Mouse (Mus musculus) heart, embryonic 12.5 days (tissue): ENCODE data around the gene Pigr. TPM values are rescaled to one million over a fixed set of nuclear protein-coding genes. Genes with fewer than 3 reads are reported as not detected.

Experiments
- ATAC-seq: fragments of 200-750 bp; cut with Nextera tagmentation; 2 replicates; pipeline ENCODE4 v1.8.0; 2017; ENCODE audit warnings: moderate TSS enrichment, moderate library complexity; ENCODE audit not compliant: insufficient number of reproducible peaks, low FRiP score
- H3K27ac ChIP-seq: fragments of 300-500 bp; sonication (generic); 2 replicates; pipeline ENCODE4 v1.5.1; 2016; ENCODE audit warnings: mild to moderate bottlenecking, moderate library complexity; ENCODE audit not compliant: poor library complexity, severe bottlenecking
- H3K27me3 ChIP-seq: fragments of 300-500 bp; sonication (generic); replicated peaks from 2 replicates; pipeline ENCODE4 v1.6.1; 2016; ENCODE audit warnings: mild to moderate bottlenecking, moderate library complexity
- H3K36me3 ChIP-seq: fragments of 300-500 bp; sonication (generic); 2 replicates; pipeline ENCODE4 v1.6.1; 2016; ENCODE audit warnings: mild to moderate bottlenecking, moderate library complexity
- H3K4me1 ChIP-seq: fragments of 300-500 bp; sonication (generic); replicated peaks from 2 replicates; pipeline ENCODE4 v1.6.1; 2016; ENCODE audit warnings: mild to moderate bottlenecking
- H3K4me2 ChIP-seq: fragments of 300-500 bp; sonication (generic); 2 replicates; pipeline ENCODE4 v1.6.1; 2016; ENCODE audit warnings: mild to moderate bottlenecking, moderate library complexity
- H3K4me3 ChIP-seq: fragments of 300-500 bp; sonication (generic); 2 replicates; pipeline ENCODE4 v1.5.1; 2016; ENCODE audit warnings: mild to moderate bottlenecking
- H3K9ac ChIP-seq: fragments of 300-500 bp; sonication (generic); 2 replicates; pipeline ENCODE4 v1.6.1; 2016; ENCODE audit warnings: mild to moderate bottlenecking, moderate library complexity
- H3K9me3 ChIP-seq: fragments of 300-500 bp; sonication (generic); replicated peaks from 2 replicates; pipeline ENCODE4 v1.6.1; 2016; ENCODE audit warnings: mild to moderate bottlenecking, moderate library complexity
- WGBS: fragments of 180-500 bp; shearing (Covaris S2); methylation state at CpG from one replicate; pipeline ENCODE4 v1.1.7; 2016; 5-methylcytosine and 5-hydroxymethylcytosine counted together
- polyA plus RNA-seq: library from polyadenylated mRNA; unstranded; fragments of >200 nt; fragmentation: Nextera tagmentation; extraction: Ambion mirVana; gene quantifications from 2 replicates; pipeline ENCODE4 v1.2.1, GENCODE M21; 2016

Pigr gene
- polyA plus RNA-seq, 1 experiment from 2014 or later, result not detected

DNA sequence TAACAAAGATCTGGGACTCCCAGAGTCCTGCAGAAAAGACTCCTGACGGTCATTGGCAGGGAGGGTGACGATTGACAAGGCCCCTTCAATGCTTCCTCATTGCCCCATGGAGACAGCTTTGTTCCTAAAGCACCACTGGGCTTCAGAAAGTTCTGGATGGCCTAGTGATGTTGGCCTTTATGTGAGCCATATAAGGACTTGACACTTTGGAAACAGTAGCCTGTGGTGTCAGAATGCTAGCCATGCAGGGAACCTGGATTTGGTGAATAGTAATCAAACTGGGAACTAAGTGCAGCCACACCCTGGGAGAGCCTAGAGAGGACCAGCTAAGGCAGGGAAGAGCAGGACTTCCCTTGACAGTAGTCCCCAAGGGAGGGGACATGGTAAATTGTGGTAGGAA is 25.0 kb upstream of the Pigr start:
- no peak overlapping the region for H3K9ac ChIP-seq
- H3K4me3 ChIP-seq, result no peak overlapping the region
- ATAC-seq, result no peak
- peaks cover 29% of the 10 kb centered on the region for H3K4me1 ChIP-seq
- H3K4me2 ChIP-seq, result no peak overlapping the region
- no peaks in the 10 kb centered on the region for H3K36me3 ChIP-seq
- WGBS, result 69% methylated on average over 2 of the region's 2 CpGs
- 0 out of 2 replicates have a peak, but pooled peaks cover 11% of the 10 kb centered on the region for H3K27me3 ChIP-seq
- H3K9me3 ChIP-seq, result no peaks in the 10 kb centered on the region
- H3K27ac ChIP-seq, result no peak overlapping the region

DNA sequence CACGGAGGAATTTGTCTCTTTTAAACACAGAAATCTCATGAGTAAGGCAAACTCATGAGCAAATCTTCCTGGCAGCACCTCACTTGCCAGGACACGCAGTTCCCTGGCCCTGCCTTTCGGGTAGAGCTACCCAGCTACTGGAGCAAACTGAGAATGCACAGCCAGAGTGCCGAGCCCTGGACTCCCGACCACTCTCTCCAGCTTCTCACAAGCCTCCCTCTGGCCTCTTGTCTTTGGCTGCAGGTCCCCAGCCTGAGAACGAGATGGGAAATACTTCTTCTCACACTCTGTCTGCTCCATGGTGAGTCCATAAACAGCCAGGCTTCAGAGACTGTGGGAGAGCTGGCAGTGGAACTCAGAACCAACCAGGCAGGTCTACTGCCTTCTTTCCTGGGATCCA is 23.5 kb upstream of the Pigr start:
- ATAC-seq, result no peak
- 0 out of 2 replicates have a peak, but pooled peaks cover 11% of the 10 kb centered on the region for H3K27me3 ChIP-seq
- H3K27ac ChIP-seq, result no peak overlapping the region; the same call in 1 of the 2 replicates
- no peak overlapping the region for H3K9ac ChIP-seq
- WGBS, result 43% methylated on average over 6 of the region's 6 CpGs
- peaks cover 29% of the 10 kb centered on the region for H3K4me1 ChIP-seq
- H3K9me3 ChIP-seq, result no peaks in the 10 kb centered on the region
- H3K36me3 ChIP-seq, result no peaks in the 10 kb centered on the region
- H3K4me2 ChIP-seq, result no peak overlapping the region
- H3K4me3 ChIP-seq, result no peak overlapping the region

DNA sequence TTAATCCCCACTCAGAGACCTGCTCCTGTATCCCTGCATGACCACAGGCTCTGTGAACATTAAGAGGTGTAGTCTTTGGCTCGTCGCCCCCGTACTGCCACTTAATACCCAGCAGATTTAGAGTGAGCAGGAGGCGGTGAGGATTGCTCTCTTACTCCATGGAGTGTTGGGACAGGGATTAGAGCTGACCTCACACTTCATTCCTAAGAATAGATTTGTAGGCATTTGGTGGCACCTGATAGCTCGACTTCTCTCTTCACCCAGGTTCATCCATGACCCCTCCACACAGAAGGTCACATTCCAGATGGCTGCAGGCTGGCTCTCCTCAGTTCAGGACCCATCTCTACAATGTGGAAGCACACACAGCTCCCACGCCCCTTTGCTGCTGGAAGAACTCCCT is 22.2 kb upstream of the Pigr start:
- WGBS, result 39% methylated on average over 6 of the region's 6 CpGs
- Histone ChIP-seq H3K4me3 (no peak overlapping the region), H3K4me2 (peak overlapping the region; percentile 24; the same call in 1 of the 2 replicates), H3K27me3 (0 out of 2 replicates have a peak, but pooled peaks cover 11% of the 10 kb centered on the region), H3K9me3 (no peaks in the 10 kb centered on the region), H3K4me1 (peaks cover 29% of the 10 kb centered on the region), H3K36me3 (no peaks in the 10 kb centered on the region), H3K9ac (no peak overlapping the region; the same call in 1 of the 2 replicates), H3K27ac (peak overlapping the region; percentile 60; the same call in 1 of the 2 replicates)
- peak; percentile 33; the same call in 1 of the 2 replicates for ATAC-seq

DNA sequence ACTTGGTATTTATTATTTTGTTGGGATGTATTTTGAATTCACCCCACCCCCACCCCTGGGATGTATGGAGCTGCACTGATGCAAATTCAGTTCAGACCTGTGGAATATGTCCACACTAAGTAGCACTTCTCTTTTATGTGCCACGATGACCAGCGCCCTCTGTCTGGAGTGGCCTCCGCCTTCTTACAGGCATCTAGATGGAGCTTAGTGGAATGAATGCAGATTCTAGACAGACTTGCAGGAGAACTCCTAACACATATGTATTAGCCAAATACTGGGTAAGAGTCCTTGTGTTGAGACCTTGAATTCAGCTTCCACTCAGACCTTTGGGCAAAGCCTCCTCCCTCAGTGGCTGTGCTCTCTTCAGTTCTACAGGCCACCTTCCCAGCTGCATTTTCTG is 15.6 kb upstream of the Pigr start:
- Histone ChIP-seq H3K27ac (no peak overlapping the region), H3K36me3 (no peaks in the 10 kb centered on the region), H3K4me3 (no peak overlapping the region), H3K9ac (no peak overlapping the region), H3K27me3 (peaks cover 10% of the 10 kb centered on the region; the same call in 1 of the 2 replicates), H3K9me3 (no peaks in the 10 kb centered on the region), H3K4me2 (no peak overlapping the region), H3K4me1 (no peaks in the 10 kb centered on the region)
- ATAC-seq, result no peak
- WGBS, result 79% methylated on average over 3 of the region's 3 CpGs

- ATAC-seq, result no peak
- Histone ChIP-seq H3K4me1 (no peaks in the 10 kb centered on the region), H3K4me3 (no peak overlapping the region), H3K27me3 (peaks cover 10% of the 10 kb centered on the region; the same call in 1 of the 2 replicates), H3K27ac (no peak overlapping the region), H3K4me2 (no peak overlapping the region), H3K9ac (no peak overlapping the region), H3K9me3 (no peaks in the 10 kb centered on the region), H3K36me3 (no peaks in the 10 kb centered on the region)
- WGBS, result 68% methylated on average over 17 of the region's 17 CpGs
Measured at GRCm38 (mm10) chr1:130811316-130811715, 15.2 kb upstream of the Pigr start.

- no peak overlapping the region for H3K4me3 ChIP-seq
- H3K27ac ChIP-seq, result no peak overlapping the region
- H3K4me1 ChIP-seq, result no peaks in the 10 kb centered on the region
- H3K9me3 ChIP-seq, result no peaks in the 10 kb centered on the region
- WGBS, result 57% methylated on average over 1 of the region's 1 CpGs
- no peaks in the 10 kb centered on the region for H3K36me3 ChIP-seq
- peaks cover 11% of the 10 kb centered on the region; the same call in 1 of the 2 replicates for H3K27me3 ChIP-seq
- no peak for ATAC-seq
- H3K9ac ChIP-seq, result no peak overlapping the region
- H3K4me2 ChIP-seq, result no peak overlapping the region
Measured at GRCm38 (mm10) chr1:130819737-130820136, 6.7 kb upstream of the Pigr start.

DNA sequence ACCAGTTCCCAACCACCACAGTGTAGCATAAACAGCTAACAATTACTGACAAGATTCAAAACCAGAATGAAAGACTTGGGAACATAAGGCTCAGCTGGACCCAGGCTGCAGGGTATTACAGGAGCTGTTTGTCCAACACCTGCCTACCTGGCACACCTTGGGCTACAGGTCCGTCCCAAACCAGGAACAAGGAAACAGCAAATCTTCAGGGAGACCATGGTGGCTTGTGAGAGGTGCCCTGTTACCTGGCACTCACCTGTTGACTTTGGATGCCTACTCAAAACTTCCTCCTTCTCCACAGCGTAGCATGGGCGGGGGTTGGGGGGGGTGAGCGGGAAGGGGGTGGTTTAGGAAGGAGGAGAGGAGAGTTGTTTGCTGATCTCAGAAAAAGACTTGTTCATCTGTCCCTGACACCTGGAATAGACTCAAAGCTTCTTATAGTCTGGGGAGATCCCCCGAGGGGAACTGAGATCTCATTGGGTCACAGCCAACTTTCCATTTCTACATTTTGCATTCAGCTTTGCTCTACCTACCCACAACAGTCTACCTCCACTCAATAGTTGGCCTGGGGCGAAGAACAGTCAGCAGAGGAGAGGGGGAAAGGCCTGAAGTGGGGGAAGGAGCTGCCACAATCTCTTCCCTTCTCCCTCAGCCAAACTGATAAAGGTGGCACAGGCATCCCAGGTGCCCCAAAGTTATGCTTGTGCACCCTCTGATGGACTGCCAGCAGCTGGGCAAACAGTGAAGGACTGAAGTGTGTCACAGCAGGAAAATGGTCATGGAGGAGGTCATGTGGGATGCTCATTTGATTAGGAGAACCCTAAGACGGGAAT is 6.0 kb upstream of the Pigr start:
- H3K9me3 ChIP-seq, result no peaks in the 10 kb centered on the region
- H3K4me2 ChIP-seq, result no peak overlapping the region
- H3K4me3 ChIP-seq, result no peak overlapping the region
- H3K27me3 ChIP-seq, result peaks cover 18% of the 10 kb centered on the region
- H3K9ac ChIP-seq, result no peak overlapping the region
- H3K36me3 ChIP-seq, result no peaks in the 10 kb centered on the region
- WGBS, result 85% methylated on average over 7 of the region's 7 CpGs
- H3K4me1 ChIP-seq, result no peaks in the 10 kb centered on the region
- no peak for ATAC-seq
- H3K27ac ChIP-seq, result no peak overlapping the region

DNA sequence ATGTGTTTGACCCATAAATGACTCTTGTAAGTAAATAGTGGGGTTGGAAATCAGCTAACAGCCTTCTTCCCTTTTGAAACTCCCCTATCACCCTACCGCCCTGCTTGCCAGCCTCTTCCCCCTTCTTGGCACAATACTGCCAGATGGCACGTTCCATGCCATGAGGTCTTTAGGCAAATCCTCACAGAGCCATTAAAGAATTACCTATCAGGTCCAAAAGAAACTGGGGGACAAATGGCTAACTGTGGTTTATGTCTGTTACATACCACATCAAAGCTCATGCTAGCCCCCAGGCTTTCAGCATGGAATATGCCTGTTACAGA is 5.4 kb upstream of the Pigr start:
- Histone ChIP-seq H3K27ac (no peak overlapping the region), H3K4me3 (no peak overlapping the region), H3K36me3 (no peaks in the 10 kb centered on the region), H3K9me3 (no peaks in the 10 kb centered on the region), H3K9ac (no peak overlapping the region), H3K4me2 (no peak overlapping the region), H3K4me1 (no peaks in the 10 kb centered on the region), H3K27me3 (peaks cover 18% of the 10 kb centered on the region)
- 95% methylated on average over 2 of the region's 2 CpGs for WGBS
- ATAC-seq, result no peak

GRCm38 (mm10) chr1:130821911-130822625 is 4.4 kb upstream of the Pigr start:
- H3K27me3 ChIP-seq, result peaks cover 18% of the 10 kb centered on the region
- H3K9ac ChIP-seq, result no peak overlapping the region
- H3K4me2 ChIP-seq, result no peak overlapping the region
- no peak for ATAC-seq
- 71% methylated on average over 9 of the region's 9 CpGs for WGBS
- H3K36me3 ChIP-seq, result no peaks in the 10 kb centered on the region
- H3K4me3 ChIP-seq, result no peak overlapping the region
- no peak overlapping the region for H3K27ac ChIP-seq
- no peaks in the 10 kb centered on the region for H3K9me3 ChIP-seq
- H3K4me1 ChIP-seq, result no peaks in the 10 kb centered on the region

GRCm38 (mm10) chr1:130828656-130829055 is 2.2 kb downstream of the Pigr start:
- Histone ChIP-seq H3K36me3 (no peaks in the 10 kb centered on the region), H3K9me3 (no peaks in the 10 kb centered on the region), H3K27ac (no peak overlapping the region), H3K4me3 (no peak overlapping the region), H3K4me1 (peaks cover 24% of the 10 kb centered on the region), H3K4me2 (no peak overlapping the region), H3K9ac (no peak overlapping the region; the same call in 1 of the 2 replicates), H3K27me3 (peaks cover 14% of the 10 kb centered on the region)
- no peak for ATAC-seq
- 74% methylated on average over 4 of the region's 4 CpGs for WGBS
